Mouse (Mus musculus): ENCODE measurements at regions not wholly inside any gene's neighbourhood (a gene's known extent, or its start where the extent isn't known, plus 50 kb on each side); places are given as distances from the start of the nearest gene placed in this dataset. TPM values are rescaled to one million over a fixed set of nuclear protein-coding genes. Genes with fewer than 3 reads are reported as not detected.

DNA sequence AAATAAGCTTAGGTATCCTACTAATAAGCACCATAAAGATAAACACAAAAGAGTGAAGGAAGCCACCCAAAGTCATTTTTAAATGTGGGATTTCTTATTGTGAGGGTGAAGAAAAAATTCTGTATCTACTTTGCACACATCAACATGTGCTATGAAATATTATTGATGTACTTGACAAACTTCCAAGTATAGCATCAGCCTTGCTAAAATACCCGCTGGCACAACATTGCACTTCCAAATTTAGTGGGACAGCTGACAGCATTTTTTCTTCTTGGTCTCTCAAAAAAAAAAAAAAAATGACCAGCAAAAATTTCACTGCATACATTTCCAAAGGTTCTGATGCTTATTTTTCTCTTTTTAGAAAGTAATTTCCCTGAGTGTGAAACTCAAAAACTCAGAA, 101.9 kb upstream of the Tll1 start:
- WGBS = 97% methylated on average over 1 of the region's 1 CpGs

DNA sequence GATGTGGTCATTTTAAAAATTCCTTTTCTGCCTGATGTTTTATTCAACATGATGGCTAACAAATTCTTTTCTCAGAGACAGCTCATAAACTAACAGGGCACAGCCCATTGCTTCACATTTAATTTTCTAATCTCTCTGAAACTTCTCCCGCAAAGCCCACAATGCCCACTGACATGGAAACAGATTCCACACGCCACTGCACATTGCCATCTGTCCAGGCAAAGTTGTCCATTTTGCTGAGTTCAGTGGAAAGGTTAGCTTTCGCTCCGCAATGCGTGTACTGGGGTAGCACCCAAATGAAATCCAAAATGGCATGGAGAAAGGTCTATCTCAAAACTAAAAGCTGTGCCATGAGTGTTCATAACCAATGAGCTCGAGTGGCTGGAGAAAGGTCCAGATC, 76.7 kb upstream of the Tll1 start:
- DNase-seq (ENCODE audit: low spot score) = no peak
- Histone ChIP-seq H3K27me3 (ENCODE audit: control insufficient read depth, insufficient read depth, low read length) (no peaks in the 10 kb centered on the region), H3K4me1 (replicated peaks; ENCODE audit: control insufficient read depth, insufficient read depth, low read length) (no peaks in the 10 kb centered on the region), H3K9ac (ENCODE audit: low read depth, low read length) (no peak overlapping the region), H3K9me3 (ENCODE audit: control insufficient read depth, low read length) (no peaks in the 10 kb centered on the region), H3K4me3 (ENCODE audit: low read depth, low read length) (no peak overlapping the region), H3K27ac (ENCODE audit: low read depth, low read length) (no peak overlapping the region), H3K36me3 (ENCODE audit: control insufficient read depth, insufficient read depth, low read length) (no peaks in the 10 kb centered on the region), H3K4me2 (replicated peaks; ENCODE audit: low read depth, low read length) (no peak overlapping the region)
- no peak for ATAC-seq (ENCODE audit: low FRiP score)
- 89% methylated on average over 6 of the region's 6 CpGs for WGBS

More for the DNA sequence above, 101.9 kb upstream of the Tll1 start:
- H3K27ac ChIP-seq (ENCODE audit: low read depth, low read length) = no peak overlapping the region
- H3K27me3 ChIP-seq (ENCODE audit: control insufficient read depth, insufficient read depth, low read length) = no peaks in the 10 kb centered on the region
- no peak for DNase-seq (ENCODE audit: low spot score)
- H3K4me3 ChIP-seq (ENCODE audit: low read depth, low read length) = no peak overlapping the region
- no peaks in the 10 kb centered on the region for H3K9me3 ChIP-seq (ENCODE audit: control insufficient read depth, low read length)
- no peak overlapping the region for H3K9ac ChIP-seq (ENCODE audit: low read depth, low read length)
- no peak for ATAC-seq (ENCODE audit: low FRiP score)
- no peaks in the 10 kb centered on the region for H3K36me3 ChIP-seq (ENCODE audit: control insufficient read depth, insufficient read depth, low read length)
- H3K4me2 ChIP-seq (replicated peaks; ENCODE audit: low read depth, low read length) = no peak overlapping the region
- H3K4me1 ChIP-seq (replicated peaks; ENCODE audit: control insufficient read depth, insufficient read depth, low read length) = no peaks in the 10 kb centered on the region

DNA sequence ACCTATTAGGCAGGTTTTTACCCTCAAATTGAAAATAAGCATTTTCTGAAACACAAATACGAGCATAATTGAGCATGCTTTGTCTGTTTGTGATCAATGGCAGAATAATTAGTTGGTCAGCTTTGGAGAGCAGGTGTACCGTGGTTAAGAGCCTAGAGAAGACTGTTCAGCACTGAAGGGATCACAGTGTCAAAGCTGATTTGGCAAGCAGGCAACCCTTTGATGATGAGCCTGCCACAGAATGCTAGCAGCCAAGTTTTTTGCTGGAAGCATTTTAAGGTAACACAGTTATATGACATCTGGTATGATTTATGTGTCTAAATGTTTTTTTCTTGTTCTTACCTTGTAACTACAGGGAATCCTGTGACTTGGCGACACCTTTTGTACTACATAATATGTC, 75.5 kb upstream of the Tll1 start:
- Histone ChIP-seq H3K27ac (ENCODE audit: low read depth, low read length) (no peak overlapping the region), H3K27me3 (ENCODE audit: control insufficient read depth, insufficient read depth, low read length) (no peaks in the 10 kb centered on the region), H3K4me2 (replicated peaks; ENCODE audit: low read depth, low read length) (no peak overlapping the region), H3K36me3 (ENCODE audit: control insufficient read depth, insufficient read depth, low read length) (no peaks in the 10 kb centered on the region), H3K4me1 (replicated peaks; ENCODE audit: control insufficient read depth, insufficient read depth, low read length) (no peaks in the 10 kb centered on the region), H3K4me3 (ENCODE audit: low read depth, low read length) (no peak overlapping the region), H3K9me3 (ENCODE audit: control insufficient read depth, low read length) (no peaks in the 10 kb centered on the region), H3K9ac (ENCODE audit: low read depth, low read length) (no peak overlapping the region)
- DNase-seq (ENCODE audit: low spot score) (no peak), ATAC-seq (ENCODE audit: low FRiP score) (no peak)
- WGBS = 68% methylated on average over 3 of the region's 3 CpGs

DNA sequence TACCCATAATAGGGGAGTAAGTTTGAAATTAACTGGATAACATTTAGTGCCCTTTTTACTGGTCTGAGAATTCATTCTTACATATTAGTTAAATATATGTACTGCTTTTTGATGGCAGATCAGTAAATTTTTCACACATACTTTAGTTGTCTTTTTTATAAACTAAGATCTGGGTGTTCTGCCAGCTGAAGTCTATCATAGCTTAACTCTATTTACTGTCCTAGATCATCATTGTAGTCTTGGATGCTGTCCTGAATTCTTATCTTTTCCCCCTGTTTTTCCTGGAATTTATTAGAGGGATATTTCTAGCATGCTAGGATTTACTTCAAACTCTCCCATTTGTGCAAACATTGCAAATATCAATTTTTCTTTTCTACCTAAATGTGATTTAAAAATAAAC, 74.3 kb upstream of the Tll1 start:
- no peaks in the 10 kb centered on the region for H3K4me1 ChIP-seq (replicated peaks; ENCODE audit: control insufficient read depth, insufficient read depth, low read length)
- H3K27ac ChIP-seq (ENCODE audit: low read depth, low read length) = no peak overlapping the region
- H3K36me3 ChIP-seq (ENCODE audit: control insufficient read depth, insufficient read depth, low read length) = no peaks in the 10 kb centered on the region
- no peak for ATAC-seq (ENCODE audit: low FRiP score)
- DNase-seq (ENCODE audit: low spot score) = no peak
- H3K4me3 ChIP-seq (ENCODE audit: low read depth, low read length) = no peak overlapping the region
- no peak overlapping the region for H3K4me2 ChIP-seq (replicated peaks; ENCODE audit: low read depth, low read length)
- H3K9me3 ChIP-seq (ENCODE audit: control insufficient read depth, low read length) = no peaks in the 10 kb centered on the region
- H3K27me3 ChIP-seq (ENCODE audit: control insufficient read depth, insufficient read depth, low read length) = no peaks in the 10 kb centered on the region
- H3K9ac ChIP-seq (ENCODE audit: low read depth, low read length) = no peak overlapping the region

DNA sequence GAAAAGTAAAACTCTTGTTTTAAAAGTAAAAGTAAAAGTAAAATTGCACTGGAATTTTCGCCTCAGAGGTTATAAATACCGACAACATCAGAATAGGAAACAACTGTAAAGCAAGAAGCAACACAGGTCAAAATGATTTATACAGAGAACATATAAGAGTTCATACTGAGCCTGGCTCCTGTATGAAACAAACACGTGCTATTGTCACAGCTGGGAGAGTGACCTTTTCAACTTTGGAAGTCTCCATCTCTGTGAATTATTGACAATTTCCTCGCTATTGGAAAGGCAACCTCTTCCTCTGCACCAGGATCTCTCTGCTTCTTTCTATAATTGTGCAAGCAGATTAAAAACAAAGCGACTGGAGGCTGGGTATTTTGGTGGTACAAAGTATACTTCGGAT, 70.0 kb upstream of the Tll1 start:
- no peak overlapping the region for H3K27ac ChIP-seq (ENCODE audit: low read depth, low read length)
- WGBS = 69% methylated on average over 6 of the region's 6 CpGs

DNA sequence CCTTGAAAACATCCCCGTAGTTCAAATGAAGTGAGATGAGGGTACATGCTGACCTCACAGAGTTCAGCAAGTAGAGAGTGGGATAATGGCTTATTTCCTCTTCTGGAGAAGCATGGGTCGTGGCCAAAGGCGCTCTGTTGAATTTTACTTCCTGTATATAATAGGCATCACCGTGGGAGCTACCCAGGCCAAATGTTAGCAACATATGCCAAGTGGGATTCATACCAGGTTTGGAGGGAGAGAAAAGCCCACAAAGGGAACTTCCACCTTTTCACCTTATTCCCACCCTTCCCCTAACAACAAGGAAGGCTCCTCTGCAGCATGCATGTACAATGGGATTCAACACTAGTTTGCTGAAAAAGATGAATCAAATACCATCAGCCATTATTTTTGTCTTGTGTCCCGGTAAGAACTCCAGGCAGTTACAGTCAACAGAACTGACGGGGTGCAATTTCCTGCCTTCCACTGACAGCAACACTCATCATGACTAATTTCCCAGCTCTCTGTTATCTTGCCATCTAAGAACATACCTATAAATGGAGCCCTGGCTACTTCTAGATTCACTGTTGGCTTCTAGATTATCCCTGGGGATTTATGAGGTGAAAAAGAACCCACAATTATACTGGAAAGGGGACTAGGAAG, 59.4 kb upstream of the Tll1 start:
- H3K27ac ChIP-seq (ENCODE audit: low read depth, low read length) = no peak overlapping the region
- ATAC-seq (ENCODE audit: low FRiP score) (no peak), DNase-seq (ENCODE audit: low spot score) (no peak)
- H3K36me3 ChIP-seq (ENCODE audit: control insufficient read depth, insufficient read depth, low read length) = no peaks in the 10 kb centered on the region
- H3K4me1 ChIP-seq (replicated peaks; ENCODE audit: control insufficient read depth, insufficient read depth, low read length) = no peaks in the 10 kb centered on the region
- H3K9ac ChIP-seq (ENCODE audit: low read depth, low read length) = no peak overlapping the region
- WGBS = 86% methylated on average over 6 of the region's 6 CpGs
- no peaks in the 10 kb centered on the region for H3K27me3 ChIP-seq (ENCODE audit: control insufficient read depth, insufficient read depth, low read length)
- H3K4me2 ChIP-seq (replicated peaks; ENCODE audit: low read depth, low read length) = no peak overlapping the region
- no peaks in the 10 kb centered on the region for H3K9me3 ChIP-seq (ENCODE audit: control insufficient read depth, low read length)
- H3K4me3 ChIP-seq (ENCODE audit: low read depth, low read length) = no peak overlapping the region

More for the DNA sequence above, 70.0 kb upstream of the Tll1 start:
- no peak for ATAC-seq (ENCODE audit: low FRiP score)
- no peaks in the 10 kb centered on the region for H3K9me3 ChIP-seq (ENCODE audit: control insufficient read depth, low read length)
- no peak overlapping the region for H3K9ac ChIP-seq (ENCODE audit: low read depth, low read length)
- H3K27me3 ChIP-seq (ENCODE audit: control insufficient read depth, insufficient read depth, low read length) = no peaks in the 10 kb centered on the region
- no peaks in the 10 kb centered on the region for H3K4me1 ChIP-seq (replicated peaks; ENCODE audit: control insufficient read depth, insufficient read depth, low read length)
- H3K36me3 ChIP-seq (ENCODE audit: control insufficient read depth, insufficient read depth, low read length) = no peaks in the 10 kb centered on the region
- DNase-seq (ENCODE audit: low spot score) = no peak
- no peak overlapping the region for H3K4me3 ChIP-seq (ENCODE audit: low read depth, low read length)
- H3K4me2 ChIP-seq (replicated peaks; ENCODE audit: low read depth, low read length) = no peak overlapping the region

MicroRNAs in the stretch of these regions (microRNA counts, 519-probe panel; counts per million panel counts)
- microRNA mmu-miR-710 = not detected

Measured in hindbrain, embryonic 11.5 days (tissue).